Mouse (Mus musculus) stomach, embryonic 15.5 days (tissue): ENCODE results near the gene Ikzf5. TPM values are rescaled to one million over a fixed set of nuclear protein-coding genes. Genes with fewer than 3 reads are reported as not detected.

Source experiments
- polyA plus RNA-seq: library from polyadenylated mRNA; unstranded; fragments of >200 nt; fragmentation: Nextera tagmentation; extraction: Ambion mirVana; gene quantifications from 2 replicates; pipeline ENCODE4 v1.2.1, GENCODE M21; 2015

Ikzf5 gene
- polyA plus RNA-seq, 1 experiment from 2014 or later: 11.4 TPM

Other genes starting within 250 kb of the Ikzf5 start
- 0.01 and 0.03 TPM in 2 replicates for gene 5430419D17Rik, start 236.1 kb downstream of the Ikzf5 start, polyA plus RNA-seq
- gene Cuzd1, start 88.2 kb downstream of the Ikzf5 start, polyA plus RNA-seq: 0.36 and 0.40 TPM in 2 replicates
- gene Fam24b, start 81.0 kb downstream of the Ikzf5 start, polyA plus RNA-seq: not detected in 2 replicates
- gene Fam24a, start 76.7 kb downstream of the Ikzf5 start, polyA plus RNA-seq: not detected in 2 replicates
- gene 2310057M21Rik, start 47.8 kb downstream of the Ikzf5 start, polyA plus RNA-seq: 17.7 and 19.2 TPM in 2 replicates
- gene Pstk, start 39.4 kb downstream of the Ikzf5 start, polyA plus RNA-seq: 69.8 and 75.2 TPM in 2 replicates
- gene Acadsb, start 80 bp upstream of the Ikzf5 start, polyA plus RNA-seq: 92.4 and 103 TPM in 2 replicates
- 1.6 and 2.0 TPM in 2 replicates for gene Hmx3, start 132.3 kb upstream of the Ikzf5 start, polyA plus RNA-seq
- 1.0 and 1.4 TPM in 2 replicates for gene Hmx2, start 138.3 kb upstream of the Ikzf5 start, polyA plus RNA-seq
- gene Bub3, start 149.7 kb upstream of the Ikzf5 start, polyA plus RNA-seq: 187 and 198 TPM in 2 replicates